Mouse (Mus musculus) heart, adult 8-10 months (tissue): ENCODE results near the gene Phf3. TPM values are rescaled to one million over a fixed set of nuclear protein-coding genes. Genes with fewer than 3 reads are reported as not detected.
A peak's percentile ranks its signal among the peaks of the same experiment; 100 is the strongest.

Experiments
- DNase-seq: peaks from one replicate; pipeline ENCODE4 v3.0.0; 2022; ENCODE audit warnings: low spot score
- total RNA-seq, 4 experiments: library from RNA; stranded (reverse); gene quantifications; 2 replicates each; pipeline ENCODE4 v1.2.4; 2022

The Phf3 gene
- total RNA-seq, 4 experiments from 2014 or later: 33.7 to 39.6 (median 36.5) TPM

GRCm38 (mm10) chr1:30819414-30819813 lies 54.3 kb downstream of the Phf3 start:
- no peak for DNase-seq

- no peak for DNase-seq
These were observed 58.1 kb downstream of the Phf3 start for GRCm38 (mm10) chr1:30815609-30816008.

DNA sequence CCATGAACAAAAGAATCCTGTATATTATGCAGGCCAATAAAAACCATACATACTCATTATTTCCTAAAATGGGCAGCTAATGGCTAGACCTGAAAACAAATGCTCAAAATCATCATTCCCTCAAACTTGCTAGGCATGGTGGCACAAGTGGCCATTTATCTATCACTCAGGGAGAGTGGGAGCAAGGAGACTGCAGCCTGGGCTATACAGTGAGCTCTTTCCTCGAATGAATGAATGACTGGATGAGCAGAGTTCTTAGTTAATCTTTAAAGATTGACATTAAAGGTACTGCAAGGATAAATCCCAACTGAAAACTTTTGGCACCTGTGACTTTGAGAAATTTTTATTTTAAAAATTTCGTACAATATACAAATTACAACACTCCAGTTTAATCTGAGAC lies 58.7 kb downstream of the Phf3 start:
- DNase-seq: no peak

DNA sequence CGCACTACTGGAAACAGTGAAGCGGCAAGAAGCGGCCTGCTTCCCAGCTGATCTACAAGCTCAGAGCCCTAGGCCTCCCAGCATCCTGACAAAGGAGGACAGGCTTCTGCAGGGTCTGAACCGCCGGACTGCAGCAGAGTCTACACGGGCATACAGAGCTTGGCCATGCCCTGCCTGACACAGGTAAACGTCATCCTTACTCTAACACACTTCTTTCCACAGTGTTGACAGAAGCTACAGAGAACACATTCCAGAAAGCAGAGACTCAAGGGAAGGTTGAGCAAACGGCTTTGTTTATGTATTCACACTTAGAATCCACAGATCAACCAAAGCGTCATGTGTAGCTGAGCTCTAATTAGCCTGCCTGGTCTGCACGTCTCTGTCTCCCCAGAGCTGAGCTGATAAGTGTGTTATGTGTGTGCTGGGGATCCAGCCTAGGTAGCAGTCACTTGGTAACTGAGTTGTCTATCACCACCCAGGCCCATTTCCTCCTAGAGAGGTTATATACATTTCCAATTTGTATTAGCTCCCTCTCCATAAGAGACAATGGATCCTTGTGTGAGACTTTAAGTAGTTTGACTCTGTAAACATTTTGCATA lies 65.5 kb downstream of the Phf3 start:
- DNase-seq: no peak

DNA sequence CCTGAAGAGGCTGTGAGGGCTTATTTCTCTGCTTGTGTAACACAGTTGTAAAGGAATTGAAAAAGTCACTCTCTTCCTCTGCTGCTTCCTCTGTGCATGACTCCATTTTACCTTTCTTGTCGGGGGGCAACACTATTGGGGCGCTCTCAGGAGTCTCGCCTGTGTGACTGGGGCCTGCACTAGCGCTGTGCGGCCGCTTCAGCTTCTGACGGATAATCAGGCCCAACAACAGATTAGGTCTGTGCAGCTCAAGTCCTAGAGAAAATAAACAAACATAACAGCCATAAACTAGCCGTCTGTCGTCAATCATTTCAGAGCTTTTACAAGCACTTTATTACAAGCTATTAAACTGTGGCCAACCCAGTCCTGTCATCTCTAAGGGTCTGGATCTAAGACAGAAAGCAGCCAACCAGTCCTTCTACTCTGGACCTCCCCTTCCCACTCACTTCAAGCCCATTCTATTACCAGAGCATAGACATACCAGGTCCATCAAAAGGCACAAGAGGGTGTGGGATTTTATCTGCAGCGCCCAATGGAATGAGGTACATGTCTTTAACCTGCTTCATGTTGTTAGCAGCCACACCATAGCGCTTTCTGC lies 67.9 kb downstream of the Phf3 start:
- DNase-seq: no peak

DNA sequence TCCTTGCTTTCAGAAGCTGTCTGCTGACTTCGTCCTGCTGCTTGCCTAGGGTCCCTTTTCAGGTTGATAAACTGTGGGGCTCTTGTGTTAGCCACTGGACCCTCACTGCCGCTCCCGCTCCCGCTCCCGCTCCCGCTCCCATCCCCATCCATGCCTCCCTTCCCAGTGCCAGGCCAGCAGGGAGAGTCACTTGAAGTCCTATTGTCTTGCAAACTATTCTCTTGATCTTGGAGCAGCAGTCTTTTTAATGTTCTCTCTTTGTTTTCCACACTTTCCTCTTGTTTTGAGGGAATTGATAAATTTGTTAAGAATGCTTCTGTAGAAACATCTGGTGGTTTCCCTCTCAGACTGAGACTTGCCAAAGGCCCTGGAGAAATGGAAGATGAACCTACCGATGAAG lies 68.8 kb downstream of the Phf3 start:
- no peak for DNase-seq

GRCm38 (mm10) chr1:30801911-30802310 lies 71.8 kb downstream of the Phf3 start:
- no peak for DNase-seq

- DNase-seq: no peak
These were observed 74.4 kb downstream of the Phf3 start for GRCm38 (mm10) chr1:30799277-30799834.

- DNase-seq: no peak
These were observed 79.1 kb downstream of the Phf3 start for GRCm38 (mm10) chr1:30794606-30795005.

DNA sequence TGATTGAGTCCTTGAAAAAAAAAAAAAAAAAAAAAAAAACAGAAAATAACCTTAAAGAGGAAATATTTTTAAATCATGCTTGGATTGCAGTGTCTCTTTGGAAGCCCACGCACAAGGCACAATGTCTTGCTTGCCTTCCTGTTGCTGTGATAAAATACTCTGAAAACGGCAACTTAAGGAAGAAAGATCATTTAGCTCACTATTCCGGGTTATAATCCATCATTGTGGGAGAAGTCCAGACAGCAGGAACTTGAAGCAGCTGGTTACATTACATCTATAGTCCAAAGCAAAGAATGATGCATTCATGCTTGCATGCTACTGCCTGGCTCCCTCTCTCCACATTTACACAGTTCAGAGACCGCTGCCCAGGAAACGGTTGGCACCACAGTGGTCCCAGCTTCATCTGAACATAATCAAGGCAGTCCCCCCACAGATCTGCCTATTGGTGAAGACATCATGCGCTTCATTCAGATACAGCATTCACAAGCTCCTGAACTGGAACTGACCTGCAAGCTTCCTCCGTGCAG lies 80.3 kb downstream of the Phf3 start:
- no peak for DNase-seq

DNA sequence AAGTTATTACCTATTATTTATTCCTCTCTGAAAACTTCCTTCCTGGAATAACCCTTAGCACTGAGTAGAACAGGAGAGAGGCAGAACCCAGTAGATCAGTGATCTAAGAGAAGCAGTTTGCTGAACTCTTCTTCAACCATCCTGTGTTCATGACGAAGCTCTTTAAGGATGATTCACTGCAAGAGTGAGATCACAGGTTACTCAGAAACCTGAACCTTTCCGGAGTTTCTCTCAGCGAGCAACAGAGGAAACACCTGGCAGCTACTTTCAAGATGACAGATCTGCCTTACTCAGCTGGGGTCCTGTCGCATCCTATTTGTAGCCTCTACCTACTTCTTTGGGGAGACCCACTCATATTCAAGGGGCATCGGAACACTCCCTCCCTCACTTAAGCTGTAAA lies 80.8 kb downstream of the Phf3 start:
- no peak for DNase-seq

GRCm38 (mm10) chr1:30790220-30790619 lies 83.5 kb downstream of the Phf3 start:
- DNase-seq: no peak

DNA sequence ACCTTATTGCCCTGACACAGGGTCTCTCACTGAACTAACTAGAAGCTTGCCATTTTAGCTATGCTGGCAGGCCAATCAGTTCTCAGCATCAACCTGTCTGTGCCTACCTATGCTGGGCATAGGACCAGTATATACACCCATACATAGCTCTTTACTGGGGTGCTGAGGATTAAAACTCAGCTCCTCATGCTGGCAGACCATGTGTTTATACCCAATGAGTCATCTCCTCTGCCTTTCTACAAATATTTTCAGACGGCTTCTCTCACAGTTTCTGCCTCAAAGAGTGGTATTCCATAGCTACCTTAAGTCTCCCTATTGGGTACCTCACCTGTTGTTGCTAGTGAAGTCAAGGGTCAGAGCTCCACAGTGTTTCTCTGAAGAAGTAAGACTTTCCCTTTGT lies 84.0 kb downstream of the Phf3 start:
- no peak for DNase-seq

- DNase-seq: no peak
These were observed 84.7 kb downstream of the Phf3 start for GRCm38 (mm10) chr1:30789001-30789400.

DNA sequence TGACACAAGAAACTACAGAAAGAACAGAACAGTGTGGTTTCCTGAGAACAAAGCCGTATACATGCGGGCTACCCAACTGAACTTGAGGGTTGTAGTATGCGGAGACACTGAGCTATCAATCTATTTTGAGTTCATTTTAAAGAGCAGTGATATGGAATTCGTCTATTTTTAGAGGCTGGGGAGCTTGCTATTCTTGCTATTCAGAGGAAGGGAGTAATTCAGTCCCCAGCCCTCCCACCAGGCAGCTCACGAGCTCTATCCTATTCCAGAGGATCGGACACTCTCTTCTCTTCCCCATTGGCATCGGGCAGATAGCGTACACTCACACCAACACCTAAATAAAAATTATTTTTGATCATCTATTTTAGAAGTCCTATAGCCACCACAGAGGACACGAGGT lies 87.1 kb downstream of the Phf3 start:
- no peak for DNase-seq

DNA sequence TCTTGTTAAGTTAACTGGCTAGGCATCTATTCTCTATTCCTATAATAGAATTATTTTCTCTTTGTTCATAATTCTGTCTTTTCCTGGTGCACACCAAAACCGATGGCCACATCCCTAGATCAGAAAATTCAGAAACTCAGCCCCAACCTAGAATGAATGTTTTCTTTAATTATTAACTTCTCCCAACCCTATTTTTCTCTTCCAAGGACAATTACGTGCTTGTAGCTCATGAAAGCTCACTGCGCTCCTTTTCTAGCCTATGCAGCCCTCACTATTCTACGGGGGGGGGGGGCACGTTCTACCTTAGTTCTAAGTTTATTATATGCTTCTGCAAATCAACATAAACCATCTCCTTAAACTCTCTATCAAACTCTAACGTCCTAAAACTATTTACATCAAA lies 90.0 kb downstream of the Phf3 start:
- DNase-seq: no peak

- DNase-seq: peak; percentile 18
These were observed 93.4 kb downstream of the Phf3 start for GRCm38 (mm10) chr1:30780293-30780692.

- no peak for DNase-seq
These were observed 94.2 kb downstream of the Phf3 start for GRCm38 (mm10) chr1:30779562-30779961.

- no peak for DNase-seq
These were observed 95.2 kb downstream of the Phf3 start for GRCm38 (mm10) chr1:30778374-30779005.

GRCm38 (mm10) chr1:30776196-30776595 lies 97.5 kb downstream of the Phf3 start:
- no peak for DNase-seq

- no peak for DNase-seq
These were observed 100.1 kb downstream of the Phf3 start for GRCm38 (mm10) chr1:30773662-30774061.

GRCm38 (mm10) chr1:30772851-30773250 lies 100.9 kb downstream of the Phf3 start:
- DNase-seq: no peak

DNA sequence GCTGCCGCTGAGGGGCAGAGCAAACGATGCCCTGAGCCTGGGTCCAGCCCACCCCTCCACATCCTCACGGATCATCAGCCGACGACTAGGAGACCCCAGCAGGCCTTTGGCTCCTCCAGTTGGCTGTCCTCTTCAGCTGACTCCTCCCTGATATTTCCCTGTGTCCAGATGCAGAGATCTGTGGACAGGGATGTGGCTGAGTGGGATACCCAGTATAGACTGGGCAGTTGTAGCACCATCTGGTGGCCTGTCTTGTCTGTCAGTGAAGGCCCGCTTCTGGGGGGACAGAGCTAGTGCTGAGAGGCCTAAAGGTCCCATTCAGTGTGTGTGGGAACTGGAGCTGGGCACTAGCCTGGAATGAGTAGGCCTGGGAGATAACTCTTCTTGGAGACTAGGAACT lies 101.9 kb downstream of the Phf3 start:
- DNase-seq: no peak
